Mouse (Mus musculus) lung, postnatal 36 days (tissue): Measurements from ENCODE around the gene Ltb4r2.

Experiments
- DNase-seq: peaks from one replicate; pipeline ENCODE4 v3.0.0; 2022; ENCODE audit warnings: mixed read lengths

The Ltb4r2 gene

GRCm38 (mm10) chr14:55761163-55761562 lies at the start of gene Ltb4r2:
TSS of gene Ltb4r2 (plus strand) at chr14:55761428.
- DNase-seq = no peak

- no peak for DNase-seq
These were observed 49.4 kb upstream of the Ltb4r2 start for GRCm38 (mm10) chr14:55711786-55712185.

- peak; percentile 82 for DNase-seq
These were observed 48.1 kb upstream of the Ltb4r2 start for GRCm38 (mm10) chr14:55713007-55713728.

- DNase-seq = no peak
These were observed 47.5 kb upstream of the Ltb4r2 start, which contains the start of gene Tgm1 for GRCm38 (mm10) chr14:55713729-55714122. TSS of gene Tgm1 (minus strand) at chr14:55713926.

GRCm38 (mm10) chr14:55714893-55715292 lies 46.3 kb upstream of the Ltb4r2 start:
- DNase-seq = peak; percentile 78

- no peak for DNase-seq
These were observed 45.0 kb upstream of the Ltb4r2 start for GRCm38 (mm10) chr14:55716271-55716670.

- no peak for DNase-seq
These were observed 44.3 kb upstream of the Ltb4r2 start for GRCm38 (mm10) chr14:55716884-55717283.

GRCm38 (mm10) chr14:55719737-55720136 lies 41.5 kb upstream of the Ltb4r2 start:
- no peak for DNase-seq

GRCm38 (mm10) chr14:55720666-55721065 lies 40.6 kb upstream of the Ltb4r2 start:
- no peak for DNase-seq

- DNase-seq = no peak
These were observed 40.2 kb upstream of the Ltb4r2 start for GRCm38 (mm10) chr14:55721076-55721475.

- DNase-seq = peak; percentile 96
These were observed 39.4 kb upstream of the Ltb4r2 start, which contains the start of gene Rabggta for GRCm38 (mm10) chr14:55721700-55722437. TSS of gene Rabggta (minus strand) at chr14:55722263.

- no peak for DNase-seq
These were observed 38.7 kb upstream of the Ltb4r2 start for GRCm38 (mm10) chr14:55722438-55722945.

GRCm38 (mm10) chr14:55723433-55723832 lies 37.8 kb upstream of the Ltb4r2 start:
- DNase-seq = no peak

- peak; percentile 83 for DNase-seq
These were observed 36.8 kb upstream of the Ltb4r2 start for GRCm38 (mm10) chr14:55724411-55724871.

GRCm38 (mm10) chr14:55726261-55726660 lies 35.0 kb upstream of the Ltb4r2 start:
- no peak for DNase-seq

GRCm38 (mm10) chr14:55727889-55728685 lies 33.1 kb upstream of the Ltb4r2 start:
- peak; percentile 51 for DNase-seq

GRCm38 (mm10) chr14:55730116-55730515 lies 31.1 kb upstream of the Ltb4r2 start:
- no peak for DNase-seq

- DNase-seq = no peak
These were observed 30.6 kb upstream of the Ltb4r2 start for GRCm38 (mm10) chr14:55730531-55731032.

- no peak for DNase-seq
These were observed 27.3 kb upstream of the Ltb4r2 start for GRCm38 (mm10) chr14:55733889-55734288.

GRCm38 (mm10) chr14:55734869-55735268 lies 26.4 kb upstream of the Ltb4r2 start:
- DNase-seq = no peak

GRCm38 (mm10) chr14:55735334-55735733 lies 25.9 kb upstream of the Ltb4r2 start:
- no peak for DNase-seq

GRCm38 (mm10) chr14:55735758-55736157 lies 25.5 kb upstream of the Ltb4r2 start:
- no peak for DNase-seq
